Mouse (Mus musculus) erythroblast, adult 5-6 weeks (primary cell): Measurements from ENCODE around the gene Fmnl3. TPM values are rescaled to one million over a fixed set of nuclear protein-coding genes. Genes with fewer than 3 reads are reported as not detected.

Experiments
- ATAC-seq: replicated peaks from 2 replicates; pipeline ENCODE4 v1.8.0; 2016; ENCODE audit warnings: moderate number of reproducible peaks, mild to moderate bottlenecking, moderate TSS enrichment, inconsistent platforms; ENCODE audit not compliant: poor library complexity, low FRiP score, severe bottlenecking
- total RNA-seq, 2 experiments: library from RNA; stranded (forward) in 1 of 2; stranded (reverse) in 1 of 2; fragments of 150-400 nt in 1 of 2; fragments of 200-764, 138-1000 nt in 1 of 2; gene quantifications; 2 replicates each; pipeline versions ENCODE4 v1.2.3 to v1.2.4; 2015 to 2017; ENCODE audit warnings: low replicate concordance in 2 of 2

Gene Fmnl3
- total RNA-seq, 2 experiments from 2014 or later, result 1.2 to 3.7 TPM

- ATAC-seq, result no peak
Measured at GRCm38 (mm10) chr15:99276095-99276494, 94.2 kb downstream of the Fmnl3 start.

Other genes with a start within 250 kb of the Fmnl3 start
- not detected in 2 replicates for gene Spats2, start 244.6 kb downstream of the Fmnl3 start, total RNA-seq (2015; ENCODE audit: low replicate concordance)
- gene Spats2, start 244.6 kb downstream of the Fmnl3 start, total RNA-seq (2017; ENCODE audit: low replicate concordance), result 2.6 TPM in 1 of 2 replicates, not detected in the other
- not detected in 2 replicates for gene Kcnh3, start 145.6 kb downstream of the Fmnl3 start, total RNA-seq (2015; ENCODE audit: low replicate concordance)
- gene Kcnh3, start 145.6 kb downstream of the Fmnl3 start, total RNA-seq (2017; ENCODE audit: low replicate concordance), result not detected in 2 replicates
- gene Mcrs1, start 118.5 kb downstream of the Fmnl3 start, total RNA-seq (2015; ENCODE audit: low replicate concordance), result 13.8 and 14.2 TPM in 2 replicates
- gene Mcrs1, start 118.5 kb downstream of the Fmnl3 start, total RNA-seq (2017; ENCODE audit: low replicate concordance), result 12.5 and 20.0 TPM in 2 replicates
- 2.3 TPM in 1 of 2 replicates, not detected in the other for gene Prpf40b, start 75.4 kb downstream of the Fmnl3 start, total RNA-seq (2015; ENCODE audit: low replicate concordance)
- gene Prpf40b, start 75.4 kb downstream of the Fmnl3 start, total RNA-seq (2017; ENCODE audit: low replicate concordance), result 1.4 and 2.0 TPM in 2 replicates
- gene Fam186b, start 74.6 kb downstream of the Fmnl3 start, total RNA-seq (2015; ENCODE audit: low replicate concordance), result 0.63 TPM in 1 of 2 replicates, not detected in the other
- gene Fam186b, start 74.6 kb downstream of the Fmnl3 start, total RNA-seq (2017; ENCODE audit: low replicate concordance), result not detected in 2 replicates
- 275 and 339 TPM in 2 replicates for gene Tmbim6, start 22.4 kb upstream of the Fmnl3 start, total RNA-seq (2015; ENCODE audit: low replicate concordance)
- 204 and 239 TPM in 2 replicates for gene Tmbim6, start 22.4 kb upstream of the Fmnl3 start, total RNA-seq (2017; ENCODE audit: low replicate concordance)
- gene Nckap5l, start 87.3 kb upstream of the Fmnl3 start, total RNA-seq (2015; ENCODE audit: low replicate concordance), result 1.5 TPM in 1 of 2 replicates, not detected in the other
- not detected in 2 replicates for gene Nckap5l, start 87.3 kb upstream of the Fmnl3 start, total RNA-seq (2017; ENCODE audit: low replicate concordance)
- not detected in 2 replicates for gene Bcdin3d, start 104.2 kb upstream of the Fmnl3 start, total RNA-seq (2015; ENCODE audit: low replicate concordance)
- 0.98 and 2.1 TPM in 2 replicates for gene Bcdin3d, start 104.2 kb upstream of the Fmnl3 start, total RNA-seq (2017; ENCODE audit: low replicate concordance)
- gene Faim2, start 157.7 kb upstream of the Fmnl3 start, total RNA-seq (2015; ENCODE audit: low replicate concordance), result not detected in 2 replicates
- gene Faim2, start 157.7 kb upstream of the Fmnl3 start, total RNA-seq (2017; ENCODE audit: low replicate concordance), result 0.09 and 0.14 TPM in 2 replicates
- gene Aqp2, start 208.6 kb upstream of the Fmnl3 start, total RNA-seq (2015; ENCODE audit: low replicate concordance), result not detected in 2 replicates
- gene Aqp2, start 208.6 kb upstream of the Fmnl3 start, total RNA-seq (2017; ENCODE audit: low replicate concordance), result not detected in 2 replicates
- not detected in 2 replicates for gene Aqp5, start 220.3 kb upstream of the Fmnl3 start, total RNA-seq (2015; ENCODE audit: low replicate concordance)
- gene Aqp5, start 220.3 kb upstream of the Fmnl3 start, total RNA-seq (2017; ENCODE audit: low replicate concordance), result not detected in 2 replicates
- not detected in 2 replicates for gene Aqp6, start 230.9 kb upstream of the Fmnl3 start, total RNA-seq (2015; ENCODE audit: low replicate concordance)
- gene Aqp6, start 230.9 kb upstream of the Fmnl3 start, total RNA-seq (2017; ENCODE audit: low replicate concordance), result not detected in 2 replicates